Mouse (Mus musculus) intestine, embryonic 16.5 days (tissue): ENCODE data around the gene Ino80. TPM values are rescaled to one million over a fixed set of nuclear protein-coding genes. Genes with fewer than 3 reads are reported as not detected.

Experiments
- ATAC-seq: fragments of 200-750 bp; cut with Nextera tagmentation; 2 replicates; pipeline ENCODE4 v1.8.0; 2017; ENCODE audit warnings: moderate TSS enrichment, moderate library complexity
- H3K27ac ChIP-seq: fragments of 300-500 bp; sonication (generic); 2 replicates; pipeline ENCODE4 v1.5.1; 2014; ENCODE audit warnings: mild to moderate bottlenecking, low read length
- H3K27me3 ChIP-seq: fragments of 300-500 bp; sonication (generic); replicated peaks from 2 replicates; pipeline ENCODE4 v1.6.1; 2014; ENCODE audit warnings: low read length, control low read depth, mixed read lengths; ENCODE audit not compliant: control insufficient read depth, insufficient read depth
- H3K36me3 ChIP-seq: fragments of 300-500 bp; sonication (generic); 2 replicates; pipeline ENCODE4 v1.6.1; 2014; ENCODE audit warnings: low read length, control low read depth; ENCODE audit not compliant: control insufficient read depth, insufficient read depth
- H3K4me1 ChIP-seq: fragments of 300-500 bp; sonication (generic); 2 replicates; pipeline ENCODE4 v1.6.1; 2014; ENCODE audit warnings: low read length, control low read depth, mixed read lengths; ENCODE audit not compliant: control insufficient read depth, insufficient read depth
- H3K4me2 ChIP-seq: fragments of 300-500 bp; sonication (generic); 2 replicates; pipeline ENCODE4 v1.6.1; 2014; ENCODE audit warnings: low read depth, low read length, control low read depth
- H3K4me3 ChIP-seq: fragments of 300-500 bp; sonication (generic); 2 replicates; pipeline ENCODE4 v1.5.1; 2014; ENCODE audit warnings: mild to moderate bottlenecking, low read length
- H3K9ac ChIP-seq: fragments of 300-500 bp; sonication (generic); 2 replicates; pipeline ENCODE4 v1.6.1; 2014; ENCODE audit warnings: low read depth, low read length
- H3K9me3 ChIP-seq: fragments of 300-500 bp; sonication (generic); 2 replicates; pipeline ENCODE4 v1.6.1; 2016; ENCODE audit warnings: low read length, control low read depth; ENCODE audit not compliant: control insufficient read depth
- WGBS: fragments of 180-500 bp; shearing (Covaris S2); extraction: QIAGEN DNeasy Blood & Tissue Kit; methylation state at CpG from one replicate; pipeline ENCODE4 v1.1.7; 2014; 5-methylcytosine and 5-hydroxymethylcytosine counted together
- polyA plus RNA-seq: library from polyadenylated mRNA; unstranded; fragments of >200 nt; fragmentation: Nextera tagmentation; extraction: Ambion mirVana; gene quantifications from 2 replicates; pipeline ENCODE4 v1.2.1, GENCODE M21; 2015

The Ino80 gene
- polyA plus RNA-seq, 1 experiment from 2014 or later = 3.4 TPM

DNA sequence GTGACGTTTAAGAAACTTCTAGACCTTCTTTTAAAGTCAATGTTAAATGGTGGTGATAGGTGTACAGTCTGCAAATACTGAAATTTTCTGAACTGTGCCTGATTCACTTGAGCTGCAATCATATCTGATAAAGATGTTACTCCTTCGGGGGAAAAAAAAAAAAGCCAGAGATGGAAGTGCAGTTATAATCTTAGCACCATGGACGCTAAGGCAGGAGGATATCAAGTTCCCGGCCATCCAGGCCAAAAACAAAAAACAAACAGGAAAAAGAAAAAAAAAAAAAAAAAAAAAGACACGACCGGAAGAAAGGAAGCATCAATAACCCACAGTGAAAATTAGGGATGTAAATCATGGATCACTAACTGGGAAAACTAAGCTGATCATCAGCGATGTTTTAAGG is 1.3 kb downstream of the Ino80 start:
- H3K27ac ChIP-seq = peak overlapping the region; percentile 99; the same call in 1 of the 2 replicates
- no peaks in the 10 kb centered on the region for H3K9me3 ChIP-seq
- no peaks in the 10 kb centered on the region for H3K36me3 ChIP-seq
- H3K4me1 ChIP-seq = peaks cover 9% of the 10 kb centered on the region; the same call in 1 of the 2 replicates
- 12% methylated on average over 7 of the region's 7 CpGs for WGBS
- peak overlapping the region; percentile 93 for H3K4me3 ChIP-seq
- ATAC-seq = no peak
- H3K27me3 ChIP-seq = no peaks in the 10 kb centered on the region
- H3K9ac ChIP-seq = peak overlapping the region; percentile 99
- H3K4me2 ChIP-seq = peak overlapping the region; percentile 72

DNA sequence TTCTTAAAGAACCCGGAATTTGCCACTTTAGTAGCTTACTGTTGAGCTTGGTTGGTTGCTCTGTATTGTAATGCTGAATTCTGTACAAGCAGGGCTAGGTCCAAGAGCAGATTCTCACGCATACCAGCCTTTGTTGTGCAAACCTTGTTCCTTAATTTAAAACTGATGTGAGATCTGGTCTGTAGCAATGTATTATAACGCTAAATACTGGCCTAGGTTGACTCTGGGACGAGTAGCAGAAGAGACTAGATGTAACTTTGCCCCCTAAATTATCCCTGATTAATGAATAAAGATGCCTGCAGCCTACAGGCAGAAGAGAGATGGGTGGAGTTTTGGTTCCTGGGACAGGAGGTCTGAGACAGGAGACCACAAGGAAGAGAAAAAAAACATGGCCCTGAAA is 13.5 kb downstream of the Ino80 start:
- Histone ChIP-seq H3K4me1 (no peaks in the 10 kb centered on the region), H3K36me3 (no peaks in the 10 kb centered on the region; the same call in 1 of the 2 replicates), H3K4me3 (no peak overlapping the region), H3K9me3 (no peaks in the 10 kb centered on the region), H3K9ac (no peak overlapping the region), H3K27ac (no peak overlapping the region), H3K4me2 (no peak overlapping the region), H3K27me3 (no peaks in the 10 kb centered on the region)
- no peak for ATAC-seq
- WGBS = 61% methylated on average over 4 of the region's 4 CpGs

- Histone ChIP-seq H3K9ac (no peak overlapping the region), H3K9me3 (no peaks in the 10 kb centered on the region), H3K4me2 (no peak overlapping the region), H3K27ac (no peak overlapping the region), H3K4me1 (no peaks in the 10 kb centered on the region), H3K4me3 (no peak overlapping the region), H3K36me3 (no peaks in the 10 kb centered on the region; the same call in 1 of the 2 replicates), H3K27me3 (no peaks in the 10 kb centered on the region)
- ATAC-seq = no peak
- WGBS = 93% methylated on average over 5 of the region's 5 CpGs
Observed at GRCm38 (mm10) chr2:119463114-119463775, 14.2 kb downstream of the Ino80 start.

GRCm38 (mm10) chr2:119461028-119461427 is 16.5 kb downstream of the Ino80 start:
- WGBS = 95% methylated on average over 3 of the region's 3 CpGs
- no peaks in the 10 kb centered on the region for H3K27me3 ChIP-seq
- H3K4me3 ChIP-seq = no peak overlapping the region
- no peaks in the 10 kb centered on the region for H3K4me1 ChIP-seq
- no peaks in the 10 kb centered on the region for H3K9me3 ChIP-seq
- no peak overlapping the region for H3K4me2 ChIP-seq
- H3K36me3 ChIP-seq = no peaks in the 10 kb centered on the region; the same call in 1 of the 2 replicates
- no peak overlapping the region for H3K9ac ChIP-seq
- no peak overlapping the region for H3K27ac ChIP-seq
- no peak for ATAC-seq

DNA sequence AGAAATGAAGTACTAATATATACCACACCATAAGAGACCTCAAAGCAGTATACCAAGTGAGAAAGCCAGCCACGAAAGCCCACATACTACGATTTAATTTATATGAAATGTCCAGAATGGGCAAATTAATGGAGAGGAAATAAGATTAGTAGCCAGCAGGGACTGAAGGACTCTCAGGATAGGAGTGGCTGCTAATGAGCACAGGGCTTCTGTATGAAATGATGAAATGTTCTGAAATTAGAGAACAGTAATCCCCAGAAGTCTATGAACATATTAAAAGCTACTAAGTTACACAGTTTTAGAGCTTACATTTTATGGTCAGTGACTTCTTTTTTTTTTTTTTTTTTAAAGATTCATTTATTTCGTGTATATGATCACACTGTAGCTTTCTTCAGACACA is 22.9 kb downstream of the Ino80 start:
- 0 out of 2 replicates have a peak, but pooled peaks cover 6% of the 10 kb centered on the region for H3K36me3 ChIP-seq
- no peaks in the 10 kb centered on the region for H3K27me3 ChIP-seq
- no peaks in the 10 kb centered on the region for H3K4me1 ChIP-seq
- H3K9me3 ChIP-seq = no peaks in the 10 kb centered on the region
- H3K9ac ChIP-seq = no peak overlapping the region
- H3K27ac ChIP-seq = no peak overlapping the region
- 89% methylated on average over 3 of the region's 3 CpGs for WGBS
- no peak overlapping the region for H3K4me3 ChIP-seq
- no peak for ATAC-seq
- H3K4me2 ChIP-seq = no peak overlapping the region

GRCm38 (mm10) chr2:119436988-119437387 is 40.5 kb downstream of the Ino80 start:
- no peak for ATAC-seq
- H3K27me3 ChIP-seq = no peaks in the 10 kb centered on the region
- no peaks in the 10 kb centered on the region for H3K4me1 ChIP-seq
- H3K4me2 ChIP-seq = no peak overlapping the region
- H3K36me3 ChIP-seq = peaks cover 2% of the 10 kb centered on the region
- no peak overlapping the region for H3K4me3 ChIP-seq
- H3K9ac ChIP-seq = no peak overlapping the region
- 91% methylated on average over 1 of the region's 1 CpGs for WGBS
- H3K27ac ChIP-seq = no peak overlapping the region
- no peaks in the 10 kb centered on the region for H3K9me3 ChIP-seq

GRCm38 (mm10) chr2:119436467-119436866 is 41.0 kb downstream of the Ino80 start:
- Histone ChIP-seq H3K4me2 (no peak overlapping the region), H3K27me3 (no peaks in the 10 kb centered on the region), H3K27ac (no peak overlapping the region), H3K4me1 (no peaks in the 10 kb centered on the region), H3K4me3 (no peak overlapping the region), H3K36me3 (peaks cover 2% of the 10 kb centered on the region), H3K9ac (no peak overlapping the region), H3K9me3 (no peaks in the 10 kb centered on the region)
- 96% methylated on average over 4 of the region's 4 CpGs for WGBS
- ATAC-seq = no peak

- Histone ChIP-seq H3K9me3 (no peaks in the 10 kb centered on the region), H3K4me1 (no peaks in the 10 kb centered on the region), H3K9ac (no peak overlapping the region), H3K4me3 (no peak overlapping the region), H3K27ac (no peak overlapping the region), H3K4me2 (no peak overlapping the region), H3K36me3 (peaks cover 11% of the 10 kb centered on the region), H3K27me3 (no peaks in the 10 kb centered on the region)
- ATAC-seq = no peak
- WGBS = 57% methylated on average over 1 of the region's 1 CpGs
Observed at GRCm38 (mm10) chr2:119413819-119414218, 63.7 kb downstream of the Ino80 start.

- no peak overlapping the region for H3K4me2 ChIP-seq
- no peak for ATAC-seq
- H3K4me1 ChIP-seq = no peaks in the 10 kb centered on the region
- H3K36me3 ChIP-seq = peaks cover 4% of the 10 kb centered on the region
- no peak overlapping the region for H3K27ac ChIP-seq
- no peak overlapping the region for H3K9ac ChIP-seq
- WGBS = 74% methylated on average over 2 of the region's 2 CpGs
- no peaks in the 10 kb centered on the region for H3K27me3 ChIP-seq
- H3K9me3 ChIP-seq = no peaks in the 10 kb centered on the region
- H3K4me3 ChIP-seq = no peak overlapping the region
Observed at GRCm38 (mm10) chr2:119411674-119412073, 65.8 kb downstream of the Ino80 start.

- ATAC-seq = no peak
Observed at GRCm38 (mm10) chr2:119411016-119411415, 66.5 kb downstream of the Ino80 start.

More at GRCm38 (mm10) chr2:119411016-119411415, 66.5 kb downstream of the Ino80 start:
- Histone ChIP-seq H3K27me3 (no peaks in the 10 kb centered on the region), H3K9me3 (no peaks in the 10 kb centered on the region), H3K27ac (no peak overlapping the region), H3K4me3 (no peak overlapping the region), H3K36me3 (peaks cover 4% of the 10 kb centered on the region), H3K4me1 (no peaks in the 10 kb centered on the region), H3K4me2 (no peak overlapping the region), H3K9ac (no peak overlapping the region)
- whole genome bisulfite sequencing = 71% methylated on average over 5 of the region's 5 CpGs
